Mouse (Mus musculus): ENCODE results near the gene Plekhg2.

Gene Plekhg2

DNA sequence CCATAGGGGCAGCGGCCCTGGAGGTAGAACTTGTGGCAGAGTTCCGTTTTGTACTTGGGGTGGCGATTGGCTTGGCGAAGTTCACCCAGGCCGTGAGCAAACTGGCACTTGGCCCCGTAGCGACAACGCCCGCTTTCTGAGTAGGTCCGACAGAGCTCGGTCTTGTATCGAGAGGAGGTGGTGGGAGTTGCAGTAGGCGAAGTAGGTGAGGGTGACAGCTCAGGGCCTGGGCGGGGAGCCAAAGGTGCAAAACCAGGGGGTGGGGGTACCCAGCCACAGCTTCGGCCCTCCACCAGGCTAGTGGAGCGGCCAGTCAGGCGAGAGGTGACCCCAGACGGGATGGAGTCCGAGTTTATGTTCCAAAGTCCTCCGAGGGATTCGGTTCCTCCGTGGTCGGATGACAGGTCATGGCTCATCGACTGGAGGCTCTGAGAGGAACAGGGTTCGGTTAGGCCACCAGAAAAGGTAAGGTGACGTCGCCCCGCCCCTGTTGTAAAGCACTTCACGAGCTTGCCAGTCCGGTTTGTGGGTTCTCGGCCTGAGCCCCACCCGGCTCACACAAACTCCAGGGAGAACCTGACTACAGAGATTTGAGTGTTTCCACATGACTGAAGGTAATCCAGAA is 5.8 kb upstream of the Plekhg2 start:
- POLR2A ChIA-PET = interaction anchor here (0.5 to 37.0 kb wide), 45 partner anchors 9 to 1145 kb away, joined by 3 to 1116 read pairs (median 4); partner anchors contain the start of genes Med29 (in 3 of the 4), Paf1 (in 3 of the 4), Rps16 (in 3 of the 4) and Gmfg (in 2 of the 4)
- CTCF ChIA-PET = interaction anchor here in 1 of 4 experiments (0.8 to 1.3 kb wide), 6 partner anchors 11 to 87 kb away, joined by 3 to 4 read pairs (median 3); partner anchors contain the start of genes Gmfg and Selenov

DNA sequence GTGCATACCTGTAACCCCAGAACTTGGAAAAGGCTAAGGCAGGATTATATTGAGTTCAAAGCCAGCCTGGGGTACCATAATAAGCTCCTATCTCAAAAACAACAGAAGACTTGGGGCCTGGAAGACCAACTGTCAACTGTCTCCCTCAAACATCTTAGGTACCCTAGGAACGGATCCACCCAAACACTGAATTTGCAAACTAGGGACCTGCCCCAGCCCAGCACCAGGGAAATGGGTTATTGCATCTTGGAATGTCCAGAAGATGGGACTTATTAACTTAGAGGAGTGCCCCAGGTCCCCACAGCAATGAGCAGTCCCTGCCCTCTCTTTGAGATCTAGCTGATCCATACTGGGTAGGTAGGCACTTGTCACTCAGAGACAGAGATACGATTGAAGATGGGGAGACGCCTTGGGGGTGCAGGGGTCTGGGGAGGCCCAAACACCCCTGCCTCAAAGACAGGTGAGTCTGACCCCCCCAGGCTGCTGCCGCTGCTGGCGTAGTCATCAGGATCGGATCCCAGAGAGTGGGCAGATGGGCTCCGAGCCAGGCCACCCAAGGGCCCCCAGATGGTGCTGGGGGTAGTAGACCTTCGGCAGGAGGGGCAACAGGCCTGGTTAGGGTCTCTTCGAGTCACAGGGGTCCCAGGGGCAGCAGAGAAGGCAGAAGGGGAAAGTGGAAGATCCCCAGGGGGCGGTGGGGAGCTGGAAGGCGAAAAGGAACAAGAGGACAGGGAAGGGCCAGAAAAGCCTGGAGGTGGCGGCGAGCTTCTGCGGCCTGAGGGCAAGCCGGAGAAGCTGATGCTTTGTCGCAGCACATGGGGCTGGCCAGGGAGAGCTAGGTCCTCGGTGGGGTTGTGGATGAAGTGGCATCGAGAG is 5.0 kb upstream of the Plekhg2 start:
- ChIA-PET POLR2A (interaction anchor here (0.5 to 37.0 kb wide), 26 partner anchors 8 to 453 kb away, joined by 3 to 1116 read pairs (median 4); partner anchors contain the start of genes Med29 (in 3 of the 4), Paf1 (in 3 of the 4), Supt5 (in 3 of the 4) and Rps16 (in 2 of the 4)), CTCF (interaction anchor here in 2 of 4 experiments (1.0 to 3.7 kb wide), 4 partner anchors 10 to 87 kb away, joined by 3 to 11 read pairs (median 4); partner anchors contain the start of genes Gmfg (in 1 of the 2) and Selenov (in 1 of the 2))

DNA sequence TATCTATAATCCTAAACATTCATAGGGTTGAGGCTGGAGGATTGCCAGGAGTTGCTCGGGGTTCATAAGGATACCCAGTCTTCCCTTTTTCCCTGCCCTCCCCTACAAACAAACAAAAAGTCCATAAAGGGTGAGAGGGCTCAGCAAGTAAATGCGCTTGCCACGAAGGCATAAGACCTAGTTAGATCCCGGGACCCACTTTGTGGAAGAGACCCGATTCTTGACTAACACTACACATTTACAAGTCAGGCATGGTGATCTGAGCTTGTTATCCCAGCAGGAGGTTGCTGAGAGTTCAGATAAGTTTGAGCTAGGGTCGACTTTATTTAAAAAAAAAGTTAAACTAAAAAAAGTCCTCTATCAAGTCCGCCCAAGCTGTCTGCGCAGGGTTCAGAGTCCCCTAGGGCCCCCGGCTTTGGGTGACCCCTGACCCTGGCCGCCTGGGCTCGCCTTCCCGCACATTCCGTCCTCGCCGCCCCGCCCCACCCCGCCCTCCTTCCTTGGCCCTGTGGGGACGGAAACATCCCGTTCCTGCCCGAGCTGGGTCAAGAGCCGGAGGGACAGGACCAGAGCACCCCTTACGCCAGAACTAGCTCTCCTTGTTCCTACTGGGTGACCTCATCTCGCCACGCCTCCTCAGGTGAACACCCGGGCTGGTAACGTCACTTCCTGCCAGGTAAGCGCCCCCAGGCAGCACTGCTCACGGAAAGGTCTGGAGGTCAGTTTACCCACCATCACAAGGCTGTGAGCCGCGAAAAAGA is 3.8 kb upstream of the Plekhg2 start:
- ChIA-PET POLR2A (interaction anchor here (0.5 to 37.0 kb wide), 48 partner anchors 9 to 1393 kb away, joined by 3 to 1116 read pairs (median 4); partner anchors contain the start of genes Med29 (in 3 of the 4), Paf1 (in 3 of the 4), Rps16 (in 3 of the 4) and Supt5 (in 3 of the 4)), CTCF (interaction anchor here (0.5 to 3.7 kb wide), 16 partner anchors 10 to 1044 kb away, joined by 3 to 12 read pairs (median 5); partner anchors contain the start of genes Gmfg (in 1 of the 4), Med29 (in 1 of the 4), Paf1 (in 1 of the 4) and Selenov (in 1 of the 4))

DNA sequence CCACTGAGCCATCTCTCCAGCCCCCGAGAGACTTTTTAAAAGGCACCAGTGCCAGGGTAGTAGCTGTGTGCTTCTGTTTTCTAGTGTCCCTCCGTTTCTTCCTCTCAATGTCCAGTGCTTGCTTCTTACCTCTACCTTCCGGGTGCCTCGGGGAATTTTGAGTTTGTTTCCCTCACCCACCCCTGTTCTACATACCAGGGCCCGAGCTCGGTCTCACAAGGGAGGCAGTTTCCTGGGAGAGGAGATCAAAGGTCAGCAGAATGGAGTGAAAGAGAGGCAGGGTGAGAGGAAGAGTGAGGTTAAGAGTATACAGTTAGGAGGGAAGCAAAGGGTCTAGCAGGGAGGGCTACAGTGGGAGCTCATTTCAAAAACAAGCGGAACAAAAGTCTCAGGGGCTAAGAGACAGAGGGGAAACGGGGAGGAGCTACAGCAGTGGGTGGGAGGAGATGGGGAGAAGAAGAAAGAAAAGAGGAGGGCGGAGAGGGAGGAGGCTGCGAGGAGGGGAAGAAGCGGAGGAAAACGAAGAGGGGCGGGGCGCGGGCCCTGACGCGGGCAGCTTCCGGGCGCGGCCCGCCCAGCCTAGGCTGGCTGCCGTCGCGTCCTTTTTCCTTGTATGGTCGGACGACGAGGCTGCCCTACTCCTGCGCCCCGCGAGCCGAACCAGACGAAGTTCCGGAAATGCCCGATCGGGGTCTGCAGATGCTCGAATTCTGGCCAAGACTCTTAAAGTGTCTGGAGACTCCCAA is 3.0 kb upstream of the Plekhg2 start:
- CTCF ChIA-PET = interaction anchor here (0.5 to 3.7 kb wide), 13 partner anchors 9 to 1043 kb away, joined by 3 to 12 read pairs (median 6); partner anchors contain the start of genes Eid2 (in 1 of the 4), Gmfg (in 1 of the 4), Med29 (in 1 of the 4) and Paf1 (in 1 of the 4)
- POLR2A ChIA-PET = interaction anchor here (0.6 to 37.0 kb wide), 40 partner anchors 15 to 858 kb away, joined by 3 to 1116 read pairs (median 5); partner anchors contain the start of genes Med29 (in 3 of the 4), Paf1 (in 3 of the 4), Rps16 (in 3 of the 4) and Supt5 (in 3 of the 4)

DNA sequence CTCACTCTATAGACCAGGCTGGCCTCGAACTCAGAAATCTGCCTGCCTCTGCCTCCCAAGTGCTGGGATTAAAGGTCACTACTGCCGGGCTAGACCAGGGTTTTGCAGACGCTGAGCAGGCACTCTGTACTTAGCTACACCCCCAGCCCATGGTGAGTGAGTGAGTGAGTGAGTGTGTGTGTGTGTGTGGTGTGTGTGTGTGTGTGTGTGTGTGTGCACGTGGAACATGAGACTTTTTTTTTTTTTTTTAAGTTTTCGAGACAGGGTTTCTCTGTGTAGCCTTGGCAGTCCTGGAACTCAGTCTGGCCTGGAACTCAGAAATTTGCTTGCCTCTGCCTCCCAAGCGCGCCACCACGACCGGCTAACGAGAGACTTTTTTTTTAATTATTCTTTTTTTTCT is 2.2 kb upstream of the Plekhg2 start:
- CTCF ChIA-PET = interaction anchor here in 2 of 4 experiments (1.1 to 3.7 kb wide), 7 partner anchors 10 to 153 kb away, joined by 3 to 12 read pairs (median 10); partner anchors contain the start of genes Gmfg (in 1 of the 2) and Selenov (in 1 of the 2)
- POLR2A ChIA-PET = interaction anchor here in 3 of 4 experiments (0.7 to 37.0 kb wide), 22 partner anchors 16 to 859 kb away, joined by 3 to 1116 read pairs (median 5); partner anchors contain the start of genes Med29 (in 3 of the 3), Paf1 (in 3 of the 3), Rps16 (in 3 of the 3) and Pak4 (in 2 of the 3)

DNA sequence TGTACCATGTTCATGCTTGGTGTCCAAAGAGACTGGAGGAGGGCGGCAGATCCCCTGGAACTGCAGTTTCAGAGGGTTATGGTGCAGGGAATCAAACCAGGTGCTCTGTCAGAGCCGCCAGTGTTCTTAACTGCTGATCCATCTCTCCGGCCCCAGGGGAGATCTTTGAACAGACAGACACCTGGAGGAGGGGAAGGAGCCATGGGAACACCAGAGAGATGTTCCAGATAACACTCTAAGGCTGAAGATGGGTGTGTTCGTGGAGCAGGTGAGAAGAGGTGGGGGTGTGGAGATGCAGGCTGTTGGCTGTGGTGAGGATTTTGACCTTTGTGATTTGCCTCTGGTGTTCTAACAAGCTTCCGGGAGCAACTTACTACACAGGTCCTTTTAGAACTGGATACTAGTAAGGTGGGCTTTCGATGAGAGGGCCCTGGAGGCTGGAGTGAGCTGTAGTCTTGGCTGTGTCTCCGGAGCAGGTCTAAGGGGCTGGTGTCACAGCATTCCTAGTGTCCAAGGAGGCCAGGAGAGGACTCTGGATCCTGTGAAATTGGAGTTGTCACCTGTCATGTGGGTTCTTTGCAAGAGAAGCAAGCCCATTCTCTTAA is 1.6 kb upstream of the Plekhg2 start:
- ChIA-PET CTCF (interaction anchor here in 3 of 4 experiments (0.6 to 3.7 kb wide), 6 partner anchors 12 to 442 kb away, joined by 3 to 11 read pairs (median 6); no protein-coding TSS in a partner anchor), POLR2A (interaction anchor here in 3 of 4 experiments (1.9 to 37.0 kb wide), 9 partner anchors 17 to 224 kb away, joined by 5 to 1116 read pairs (median 148); partner anchors contain the start of genes Med29 (in 3 of the 3), Paf1 (in 3 of the 3), Rps16 (in 3 of the 3) and Supt5 (in 2 of the 3))

DNA sequence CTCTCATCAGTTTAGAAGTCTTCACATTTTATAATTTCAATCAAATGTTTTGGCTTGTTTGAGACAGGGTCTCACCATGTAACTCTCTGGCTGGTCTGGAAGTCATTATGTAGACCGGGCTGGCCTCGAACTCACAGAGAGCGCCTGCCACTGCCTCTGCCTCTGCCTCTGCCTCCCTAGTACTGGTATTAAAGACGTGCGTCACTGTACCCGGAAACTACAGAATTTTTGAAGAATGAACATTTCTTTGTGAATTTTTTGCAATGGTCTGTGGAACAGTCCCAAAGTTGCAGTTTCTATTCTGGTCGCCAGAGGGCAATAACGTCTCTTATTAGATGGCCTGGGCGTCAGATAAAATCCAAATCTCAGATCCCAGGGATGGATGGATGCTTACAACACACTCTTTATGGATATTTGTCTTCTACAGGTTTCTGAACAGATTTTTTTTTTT is 757 bp upstream of the Plekhg2 start:
- ChIA-PET CTCF (interaction anchor here in 2 of 4 experiments (0.6 to 1.0 kb wide), 4 partner anchors 15 to 443 kb away, joined by 3 read pairs; partner anchors contain the start of gene Rps16 (in 1 of the 2)), POLR2A (interaction anchor here in 3 of 4 experiments (0.6 to 37.0 kb wide), 7 partner anchors 9 to 437 kb away, joined by 3 to 1116 read pairs (median 4); partner anchors contain the start of genes Med29 (in 3 of the 3), Paf1 (in 3 of the 3), Rps16 (in 1 of the 3) and Supt5 (in 1 of the 3))

DNA sequence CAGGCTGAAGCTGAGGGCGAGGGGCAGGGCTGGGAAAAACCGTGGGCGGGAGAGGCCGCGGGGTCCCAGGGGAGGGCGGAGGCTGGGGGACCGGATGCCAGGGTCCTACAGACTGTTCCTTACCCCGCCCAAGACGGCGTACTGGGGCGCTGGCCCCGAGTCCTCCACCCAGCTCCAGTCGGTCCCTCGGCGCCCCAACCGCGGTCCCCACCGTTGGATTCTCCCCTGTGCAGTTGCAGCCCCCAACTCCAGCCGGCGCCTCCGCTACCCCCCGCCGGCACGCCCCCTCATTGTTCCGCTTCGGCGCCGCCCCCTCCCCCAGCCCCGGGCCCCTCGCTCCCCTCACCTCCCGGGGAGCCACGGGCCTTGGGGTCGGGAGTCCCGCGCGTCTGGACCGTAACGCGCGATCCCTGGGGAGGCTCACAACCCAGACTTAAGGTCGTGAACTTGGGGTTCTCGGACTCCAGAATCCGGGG is 847 bp downstream of the Plekhg2 start:
- POLR2A ChIA-PET = interaction anchor here (0.6 to 50.6 kb wide), 14 partner anchors 9 to 226 kb away, joined by 3 to 1116 read pairs (median 3); partner anchors contain the start of genes Rps16 (in 3 of the 4), Med29 (in 2 of the 4), Paf1 (in 2 of the 4) and Supt5 (in 2 of the 4)
- CTCF ChIA-PET = interaction anchor here in 2 of 4 experiments (0.6 to 1.5 kb wide), 2 partner anchors 12 to 198 kb away, joined by 5 to 6 read pairs; no protein-coding TSS in a partner anchor

DNA sequence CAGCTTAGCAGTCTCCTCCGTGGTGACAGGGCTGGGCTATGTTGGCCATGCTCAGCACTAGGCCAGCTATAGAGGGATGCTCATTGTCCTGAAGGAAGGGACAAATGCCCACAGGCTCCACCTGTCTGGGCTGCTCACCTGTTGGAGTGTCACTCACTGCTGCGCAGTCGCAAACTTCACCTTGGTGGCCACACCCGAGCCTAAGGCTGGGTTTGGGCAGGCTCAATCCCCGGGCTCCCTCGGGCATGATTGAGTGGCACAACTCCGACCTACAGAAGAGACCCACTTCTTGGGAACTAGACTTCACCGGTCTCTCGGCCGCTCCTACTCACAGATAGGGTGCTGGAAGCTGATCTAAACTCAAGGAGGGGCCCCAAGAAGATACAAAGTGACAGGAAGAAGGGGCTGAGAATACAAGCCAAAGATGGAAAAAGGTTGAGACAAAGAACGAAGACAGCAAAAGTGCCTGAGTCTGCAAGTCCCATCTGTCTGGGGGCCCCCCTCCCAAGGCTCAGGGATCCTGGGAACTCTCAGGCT is 1.4 kb downstream of the Plekhg2 start:
- POLR2A ChIA-PET = interaction anchor here (0.6 to 50.6 kb wide), 14 partner anchors 9 to 227 kb away, joined by 3 to 1116 read pairs (median 3); partner anchors contain the start of genes Rps16 (in 3 of the 4), Med29 (in 2 of the 4), Paf1 (in 2 of the 4) and Supt5 (in 2 of the 4)
- CTCF ChIA-PET = interaction anchor here in 2 of 4 experiments (0.6 to 1.5 kb wide), 3 partner anchors 11 to 199 kb away, joined by 3 to 6 read pairs (median 5); no protein-coding TSS in a partner anchor

DNA sequence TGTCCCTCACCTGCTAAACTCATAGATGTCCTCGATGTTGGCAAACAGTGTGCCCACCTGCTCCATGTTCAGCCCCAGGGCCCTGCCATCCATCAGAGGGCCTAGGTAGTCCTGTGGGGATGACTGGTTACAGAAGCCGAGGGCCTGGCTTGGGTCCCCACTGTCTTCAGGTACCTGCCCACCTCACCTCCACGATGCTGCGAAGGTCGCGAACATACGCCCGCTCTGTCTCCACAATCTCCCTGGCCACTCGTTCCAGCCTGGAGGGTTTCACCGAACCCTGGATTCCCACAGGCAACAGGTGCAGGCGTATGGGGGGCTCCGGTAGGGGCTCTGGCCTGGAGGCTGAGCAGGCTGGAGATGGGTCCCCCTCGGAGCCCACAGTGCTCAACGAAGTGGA is 2.3 kb downstream of the Plekhg2 start:
- POLR2A ChIA-PET = interaction anchor here in 2 of 4 experiments (1.3 to 50.6 kb wide), 6 partner anchors 8 to 37 kb away, joined by 3 to 1116 read pairs (median 310); partner anchors contain the start of genes Med29 (in 2 of the 2), Paf1 (in 2 of the 2), Rps16 (in 2 of the 2) and Plekhg2 (in 1 of the 2)
- CTCF ChIA-PET = interaction anchor here in 2 of 4 experiments (0.6 to 1.5 kb wide), 3 partner anchors 10 to 70 kb away, joined by 3 to 6 read pairs (median 4); no protein-coding TSS in a partner anchor

DNA sequence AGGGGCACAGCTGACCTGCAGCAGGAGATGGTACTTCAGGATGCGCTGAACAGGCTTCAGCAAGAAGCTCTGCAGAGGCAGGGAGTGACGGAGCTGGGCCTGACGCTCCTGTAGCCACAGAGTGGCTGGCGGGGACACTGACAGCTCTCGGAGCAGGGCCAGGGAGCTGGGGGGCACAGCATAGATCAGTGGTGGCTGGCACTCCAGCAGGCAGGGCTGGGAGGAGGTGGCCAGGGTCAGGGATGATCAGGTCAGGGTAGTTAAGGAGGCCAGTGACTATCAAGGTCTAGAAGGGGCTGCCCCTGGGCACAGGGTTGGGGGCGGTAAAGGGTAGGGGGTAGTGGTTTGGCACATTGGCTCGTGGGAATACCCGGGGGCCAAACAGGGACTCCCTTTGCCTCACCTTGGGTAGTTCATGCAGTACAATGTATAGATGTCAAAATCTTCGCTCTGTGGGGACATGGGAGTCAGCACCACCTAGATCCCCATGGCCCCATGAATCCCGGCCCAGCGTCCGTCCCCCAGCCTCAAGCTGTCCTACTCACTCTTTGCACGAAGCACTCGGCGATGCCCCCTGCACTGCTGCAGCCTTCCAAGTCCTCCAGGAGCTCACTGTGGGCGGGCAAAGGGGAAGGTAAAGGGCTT is 4.0 kb downstream of the Plekhg2 start:
- POLR2A ChIA-PET = interaction anchor here (0.6 to 50.6 kb wide), 10 partner anchors 10 to 92 kb away, joined by 3 to 1116 read pairs (median 8); partner anchors contain the start of genes Med29 (in 2 of the 4), Paf1 (in 2 of the 4), Rps16 (in 2 of the 4) and Supt5 (in 2 of the 4)

DNA sequence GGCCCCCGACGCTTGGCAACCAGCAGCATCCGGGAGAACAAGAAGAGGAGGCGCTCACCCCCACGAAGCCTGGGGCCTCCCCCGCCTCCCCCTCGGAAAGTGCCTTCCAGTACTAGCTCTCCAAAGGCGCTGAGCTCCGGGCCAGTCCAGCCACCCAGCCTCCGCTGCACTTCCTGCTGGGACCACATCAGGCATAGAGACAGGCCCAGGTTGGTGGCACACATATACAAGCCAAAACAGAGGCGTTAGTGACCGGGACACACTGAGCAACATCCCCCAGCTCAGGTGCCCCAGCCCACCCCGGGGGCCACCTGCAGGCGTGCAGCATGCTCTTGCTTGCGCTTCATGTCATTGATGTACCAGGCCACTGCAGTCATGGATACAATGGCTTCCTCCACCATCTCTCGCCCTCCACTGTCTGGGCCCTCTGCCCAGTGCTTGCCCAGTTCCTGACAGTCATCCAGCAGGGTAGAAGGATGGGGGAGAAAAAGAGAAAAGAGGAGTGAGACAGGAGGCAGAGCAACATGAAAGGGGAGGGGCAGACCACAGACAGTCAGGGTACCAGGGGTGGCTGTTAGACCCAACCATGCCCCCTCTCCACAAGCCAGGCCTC is 4.6 kb downstream of the Plekhg2 start:
- CTCF ChIA-PET = interaction anchor here in 2 of 4 experiments (0.6 to 1.3 kb wide), 4 partner anchors 11 to 243 kb away, joined by 3 read pairs; partner anchors contain the start of gene Gmfg (in 1 of the 2)
- POLR2A ChIA-PET = interaction anchor here in 3 of 4 experiments (0.9 to 50.6 kb wide), 8 partner anchors 8 to 29 kb away, joined by 3 to 1116 read pairs (median 58); partner anchors contain the start of genes Med29 (in 2 of the 3), Paf1 (in 2 of the 3), Rps16 (in 2 of the 3) and Supt5 (in 2 of the 3)

More for the DNA sequence above, 4.0 kb downstream of the Plekhg2 start:
- CTCF ChIA-PET = interaction anchor here in 3 of 4 experiments (0.6 to 1.5 kb wide), 8 partner anchors 14 to 242 kb away, joined by 3 to 5 read pairs (median 3); partner anchors contain the start of gene Gmfg (in 1 of the 3)

DNA sequence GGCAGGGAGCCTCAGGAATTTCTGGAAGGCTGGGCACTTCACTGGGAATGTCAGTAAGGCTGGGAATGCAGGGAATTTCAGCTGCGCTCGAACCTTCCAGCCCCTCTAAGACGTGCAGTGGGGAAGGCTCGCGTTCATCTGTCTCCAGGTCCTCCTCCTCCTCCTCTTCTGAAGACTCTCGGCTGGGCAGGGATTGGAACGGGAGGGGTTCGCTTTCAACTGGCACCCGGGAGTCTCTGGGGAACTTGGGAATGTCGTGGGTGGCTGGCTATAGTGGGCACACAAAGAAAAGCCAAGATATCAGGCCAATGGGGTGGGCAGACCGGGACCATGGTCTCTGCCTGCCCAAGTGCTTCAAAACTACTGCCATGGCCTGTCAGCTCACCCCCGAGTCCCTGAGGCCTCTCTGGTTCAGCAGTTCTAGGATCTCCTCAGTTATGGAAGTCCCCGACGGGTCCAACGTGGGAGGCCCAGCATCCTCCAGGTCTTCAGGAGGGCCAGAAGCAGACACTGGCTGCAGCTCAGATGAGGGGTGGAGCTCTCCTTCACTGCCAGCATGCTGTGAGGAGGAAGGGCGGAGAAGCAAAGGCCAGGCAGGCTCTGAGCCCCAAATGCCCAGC is 9.8 kb downstream of the Plekhg2 start:
- POLR2A ChIA-PET = interaction anchor here (0.7 to 50.6 kb wide), 14 partner anchors 9 to 86 kb away, joined by 3 to 1116 read pairs (median 3); partner anchors contain the start of genes Rps16 (in 3 of the 4), Med29 (in 2 of the 4), Paf1 (in 2 of the 4) and Supt5 (in 2 of the 4)
- CTCF ChIA-PET = no interaction called here
